Mouse (Mus musculus) megakaryocyte-erythroid progenitor cell, adult 5-6 weeks (primary cell): ENCODE results near the gene Hoxc11. TPM values are rescaled to one million over a fixed set of nuclear protein-coding genes. Genes with fewer than 3 reads are reported as not detected.

Experiments
- ATAC-seq: replicated peaks from 2 replicates; pipeline ENCODE4 v1.8.0; 2016; ENCODE audit warnings: mild to moderate bottlenecking, inconsistent platforms; ENCODE audit not compliant: severe bottlenecking, poor library complexity, low FRiP score, low TSS enrichment
- total RNA-seq, 2 experiments: library from RNA; stranded (forward) in 1 of 2; stranded (reverse) in 1 of 2; fragments of 200-1000, 215-1000 nt in 1 of 2; fragments of >200 nt in 1 of 2; fragmentation: Nextera tagmentation in 1 of 2; gene quantifications; 2 replicates each; pipeline ENCODE4 v1.2.3; 2014 to 2017

Gene Hoxc11
- total RNA-seq, 2 experiments from 2014 or later, result not detected

DNA sequence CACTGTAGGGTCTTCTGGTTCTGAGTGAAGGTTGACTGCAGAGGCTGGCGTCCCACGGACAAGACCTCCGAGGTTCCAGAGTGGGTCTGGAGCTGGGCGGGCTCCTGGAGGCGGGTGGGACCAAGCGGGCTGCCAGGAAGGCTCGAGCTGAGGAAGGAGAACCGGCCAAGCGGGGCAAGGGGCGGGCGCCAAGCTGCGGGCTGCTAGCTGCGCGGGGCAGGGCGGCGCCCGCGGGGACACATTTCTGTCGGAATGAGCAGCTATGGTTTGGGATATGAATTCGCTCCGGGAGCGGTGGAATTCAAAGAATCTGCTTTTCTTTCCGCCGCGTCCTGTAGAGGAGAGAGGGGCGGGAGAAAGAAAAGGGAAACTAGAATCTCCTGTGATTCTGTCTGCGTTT, 19.3 kb upstream of the Hoxc11 start:
- ATAC-seq, result no peak

DNA sequence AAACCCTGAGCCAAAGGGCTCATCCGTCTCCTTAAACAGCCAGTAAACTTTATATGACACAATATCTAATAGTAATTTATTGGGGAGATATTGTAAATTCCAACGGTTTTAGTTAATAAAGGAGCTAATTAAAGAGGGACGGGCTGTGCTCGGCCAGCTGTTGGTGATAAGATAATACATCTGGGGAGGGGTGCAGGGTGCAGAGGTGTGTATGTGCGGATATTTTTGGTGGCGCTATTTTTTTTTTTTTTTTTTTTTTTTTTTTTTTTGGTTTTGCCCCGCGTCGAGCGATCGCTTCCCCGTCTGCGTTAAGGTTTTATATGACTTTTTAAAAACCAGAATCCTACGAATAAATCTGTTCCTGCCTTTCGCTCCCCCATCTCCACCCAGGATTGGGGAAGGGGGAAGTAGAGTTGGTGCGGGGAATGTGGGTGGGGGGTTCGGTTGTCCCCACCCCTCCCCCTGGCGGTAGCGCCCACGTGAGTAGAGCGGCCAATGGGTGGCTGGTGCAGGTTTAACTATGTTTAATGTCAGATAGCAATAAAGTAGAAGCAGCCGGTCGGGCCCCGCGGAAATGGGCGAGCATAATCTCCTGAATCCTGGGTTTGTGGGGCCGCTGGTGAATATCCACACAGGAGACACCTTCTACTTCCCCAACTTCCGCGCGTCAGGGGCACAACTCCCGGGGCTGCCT, 17.8 kb upstream of the Hoxc11 start, which contains the start of gene Hoxc12:
Hoxc12 (plus strand) TSS at position 479 of the 694 bp plus-strand sequence.
- no peak for ATAC-seq

DNA sequence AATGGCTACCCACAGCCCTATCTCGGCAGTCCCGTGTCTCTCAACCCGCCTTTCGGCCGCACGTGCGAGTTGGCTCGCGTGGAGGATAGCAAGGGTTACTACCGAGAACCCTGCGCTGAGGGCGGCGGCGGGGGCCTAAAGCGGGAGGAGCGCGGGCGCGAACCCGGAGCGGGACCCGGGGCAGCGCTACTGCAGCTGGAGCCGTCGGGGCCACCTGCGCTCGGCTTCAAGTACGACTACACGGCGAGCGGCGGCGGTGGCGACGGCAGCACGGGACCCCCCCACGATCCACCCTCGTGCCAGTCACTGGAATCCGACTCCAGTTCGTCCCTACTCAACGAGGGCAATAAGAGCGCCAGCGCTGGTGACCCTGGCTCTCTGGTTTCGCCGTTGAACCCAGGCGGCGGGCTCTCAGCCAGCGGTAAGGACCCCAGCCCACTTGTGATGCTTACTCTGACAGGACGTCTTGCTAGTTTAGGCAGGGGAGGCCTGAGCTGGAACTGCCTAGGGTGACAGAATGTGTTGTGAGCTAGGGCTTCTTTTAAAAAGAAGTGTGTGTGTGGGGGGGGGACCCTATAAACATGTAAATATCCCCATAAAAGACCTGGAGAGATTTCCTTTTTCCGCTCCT, 17.1 kb upstream of the Hoxc11 start:
- no peak for ATAC-seq

DNA sequence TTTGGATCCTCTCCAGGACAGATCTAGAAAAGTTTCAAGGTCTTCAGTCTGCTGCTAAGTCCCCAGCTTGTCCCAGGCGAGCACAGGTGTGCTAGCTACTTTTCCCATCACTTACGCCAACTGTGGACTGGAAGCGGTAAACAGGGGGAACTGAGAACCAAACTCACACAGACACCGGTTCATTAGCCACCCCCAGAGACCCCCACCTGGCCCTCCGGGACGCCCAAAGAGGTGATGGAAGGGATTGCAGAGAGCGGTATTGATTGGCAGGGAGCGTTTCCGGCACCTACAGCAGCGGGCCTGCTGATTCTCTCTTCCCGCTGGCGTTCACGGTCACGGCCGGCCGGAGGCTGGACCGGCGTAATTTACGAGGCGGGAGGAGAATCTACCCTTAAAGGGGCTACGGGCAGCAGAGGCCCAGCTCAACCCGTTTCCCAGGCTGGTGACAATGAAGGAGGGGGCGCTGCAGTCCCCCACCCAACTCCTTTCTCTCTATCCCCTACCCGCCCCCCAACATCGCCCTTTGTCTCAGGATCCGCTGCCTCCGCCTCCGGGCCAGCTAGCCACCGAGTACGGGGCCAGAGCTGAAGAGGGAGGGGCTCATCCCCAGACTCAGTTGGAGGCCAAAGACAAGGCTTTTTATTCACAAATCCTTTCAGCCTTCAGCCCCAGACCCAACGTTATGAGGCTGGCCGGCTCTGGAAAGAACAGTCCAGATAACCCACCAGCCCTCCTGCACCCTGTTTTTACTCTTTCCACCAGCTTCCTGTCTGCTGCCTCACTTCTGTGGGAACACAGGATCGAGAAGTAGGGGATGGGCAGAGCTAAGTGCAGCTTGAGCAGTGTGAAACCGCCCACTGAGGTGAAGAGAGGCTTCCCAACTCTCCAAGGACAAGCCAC, 14.7 kb upstream of the Hoxc11 start:
- no peak for ATAC-seq

DNA sequence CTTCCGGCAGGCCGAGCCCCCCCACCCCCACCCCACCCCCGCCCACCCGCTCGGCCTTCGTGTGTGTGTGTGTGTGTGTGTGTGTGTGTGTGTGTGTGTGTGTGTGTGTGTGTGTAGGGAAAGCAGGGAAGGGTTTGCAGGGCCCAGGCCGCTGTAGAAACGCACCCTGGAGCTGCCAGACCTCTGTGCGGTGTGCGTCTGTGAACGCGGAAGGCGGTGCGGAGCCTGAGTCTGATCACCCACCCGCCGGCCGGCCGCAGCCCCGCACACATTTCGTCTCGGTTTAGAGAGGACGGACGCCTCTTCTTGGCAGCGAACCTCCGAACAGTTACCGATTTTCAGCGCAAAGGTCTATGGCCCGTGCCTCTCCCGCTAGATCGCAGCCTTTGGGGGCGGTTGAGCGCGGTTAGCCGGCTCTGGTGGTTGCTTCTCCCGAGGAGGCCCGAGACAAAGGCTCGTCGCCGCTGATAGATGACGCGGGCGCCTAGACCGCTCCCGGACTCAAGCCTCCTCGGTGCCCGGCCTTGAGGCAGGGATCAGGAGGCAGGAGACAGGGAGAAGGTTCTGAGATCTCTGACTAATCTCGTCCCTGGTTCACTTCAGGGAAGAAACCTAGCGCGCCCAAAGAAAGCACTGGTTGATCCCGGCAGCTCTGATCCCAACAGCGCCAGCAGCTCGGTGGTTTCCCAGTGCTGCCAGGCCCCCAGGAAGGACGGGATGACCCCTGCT, 11.3 kb upstream of the Hoxc11 start:
- ATAC-seq, result no peak

DNA sequence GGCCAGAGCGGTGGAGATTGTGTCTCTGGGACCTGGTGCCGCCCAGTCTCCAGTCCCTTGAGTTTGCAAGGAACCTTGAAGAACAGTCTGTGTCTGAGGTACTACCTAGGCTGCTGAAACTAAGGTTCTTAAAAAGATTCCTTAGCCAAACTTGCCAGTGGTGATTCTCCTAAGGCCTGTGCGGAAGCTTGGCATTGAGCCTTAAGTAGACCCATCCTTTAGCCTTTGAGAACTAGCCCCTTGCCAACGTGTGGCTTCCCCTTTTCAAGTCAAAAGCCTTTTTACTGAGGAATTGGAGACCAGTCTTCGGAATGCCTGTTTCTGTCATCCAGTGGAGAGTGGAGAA, 10.8 kb upstream of the Hoxc11 start:
- no peak for ATAC-seq

DNA sequence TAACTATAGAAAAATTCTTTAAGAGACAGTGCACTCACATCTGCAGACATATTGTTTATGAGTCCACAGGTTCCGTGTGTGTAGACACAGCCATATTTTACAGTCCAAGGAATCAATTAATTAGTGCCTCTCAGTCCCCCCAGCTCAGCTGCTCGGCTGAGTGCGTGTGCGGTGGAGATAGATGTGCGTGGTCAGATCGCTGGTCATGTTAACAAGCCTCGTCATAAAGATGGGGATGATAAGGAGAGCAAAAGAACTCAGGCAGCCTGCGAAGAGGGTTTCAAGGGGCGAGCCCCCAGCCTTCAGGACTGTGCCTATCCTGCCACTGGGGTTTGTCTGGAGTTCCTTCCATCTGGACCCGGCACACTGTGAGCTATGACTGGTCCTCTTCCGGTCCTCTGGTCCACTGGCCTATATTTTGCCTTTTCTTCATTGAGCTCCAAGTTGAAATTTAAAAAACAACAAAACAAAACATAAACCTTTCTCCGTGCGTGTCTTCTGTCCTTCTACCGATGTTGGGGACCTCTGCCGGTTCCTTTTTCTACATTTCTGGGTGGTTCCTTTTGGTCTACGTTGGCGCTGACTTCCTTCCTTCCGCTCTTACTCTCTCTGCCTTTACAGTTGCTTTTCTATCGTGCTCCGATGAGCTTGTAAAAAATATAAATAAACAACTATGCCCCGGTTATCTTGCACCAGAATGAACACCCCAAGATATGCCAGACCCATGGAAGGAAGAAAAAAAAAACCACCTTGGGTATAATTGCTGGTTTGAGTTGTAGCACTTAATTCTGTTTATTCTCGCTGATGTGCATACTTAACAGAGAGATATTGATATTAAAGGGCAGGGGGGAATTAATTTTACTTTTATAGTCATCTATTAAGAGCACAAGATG, 8.8 kb upstream of the Hoxc11 start:
- no peak for ATAC-seq

DNA sequence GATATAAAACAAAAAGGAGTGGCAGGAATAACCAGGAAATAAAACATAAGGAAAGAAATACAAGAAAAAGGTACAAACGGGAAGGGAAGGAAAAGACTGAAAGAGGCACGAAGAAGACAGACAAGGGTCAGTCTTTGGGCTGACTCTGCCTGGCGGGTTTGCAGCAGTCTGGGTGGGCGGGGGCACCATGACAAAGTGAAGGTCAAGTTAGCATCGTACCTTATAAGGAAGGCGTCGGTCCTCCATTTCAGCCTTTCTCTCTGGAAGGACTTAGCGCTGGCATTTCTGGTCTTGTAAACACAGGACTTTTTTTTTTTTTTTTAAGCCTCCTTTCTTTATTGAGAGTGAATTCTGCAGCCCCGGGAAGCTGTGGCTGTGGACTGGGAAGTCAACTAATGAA, 7.0 kb upstream of the Hoxc11 start:
- ATAC-seq, result no peak

DNA sequence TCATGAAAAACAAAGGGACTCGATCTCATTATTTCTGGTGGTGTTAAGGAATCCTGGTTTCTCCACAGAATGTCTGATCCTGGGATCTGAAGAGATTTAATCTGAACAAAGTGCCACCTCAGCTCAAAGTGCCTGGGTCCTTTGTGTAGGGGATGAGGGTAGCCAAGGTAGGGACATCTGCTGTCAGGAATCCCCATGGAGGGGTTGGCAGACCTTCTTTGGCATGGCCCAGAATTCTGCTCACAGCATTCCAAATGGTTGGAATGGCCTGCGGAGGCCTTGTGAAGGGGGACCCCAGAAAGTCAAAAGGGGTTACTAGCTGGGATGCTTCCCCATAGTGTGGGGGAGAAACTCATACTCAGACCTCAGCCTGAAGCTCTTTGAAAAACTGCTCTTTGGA, 5.4 kb upstream of the Hoxc11 start:
- ATAC-seq, result no peak

DNA sequence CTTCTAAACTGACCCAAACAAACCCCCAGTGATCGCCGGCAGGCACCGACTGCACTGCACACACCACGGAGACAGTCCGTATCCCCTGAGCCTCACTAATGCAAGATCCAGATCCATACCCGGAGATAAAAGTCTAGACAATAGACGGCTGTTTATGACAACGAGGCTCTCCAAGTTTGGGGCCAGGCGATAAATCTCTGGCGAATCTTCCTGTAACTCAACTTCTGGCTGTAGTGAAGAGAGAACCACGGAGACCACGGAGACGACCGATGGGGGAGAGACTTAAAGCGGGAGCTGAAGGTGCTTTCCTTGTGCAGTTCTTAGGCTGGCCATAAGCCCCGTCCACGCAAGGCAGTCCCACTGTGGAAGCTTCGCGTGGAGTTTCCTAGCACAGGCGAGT, 4.5 kb upstream of the Hoxc11 start:
- ATAC-seq, result no peak

DNA sequence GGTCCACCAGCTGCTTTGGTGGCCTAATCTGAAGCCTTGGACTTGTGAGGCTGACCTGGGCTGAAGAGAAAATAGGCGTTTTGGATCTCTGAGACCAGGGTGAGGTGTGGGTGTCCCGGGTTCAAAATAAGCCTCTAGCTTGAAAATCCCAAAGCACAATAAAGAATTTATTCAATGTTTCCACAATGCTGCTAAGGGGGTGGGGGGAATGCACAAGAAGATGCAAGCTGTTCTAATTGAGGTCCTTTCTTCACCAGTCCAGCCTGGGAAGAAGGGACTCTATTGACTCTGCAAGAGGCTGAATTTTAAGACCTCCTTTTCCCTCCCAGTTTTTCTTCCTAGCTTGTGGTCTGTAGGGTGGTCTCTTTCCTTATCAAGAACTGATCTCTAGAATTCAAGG, 3.4 kb upstream of the Hoxc11 start:
- ATAC-seq, result no peak

DNA sequence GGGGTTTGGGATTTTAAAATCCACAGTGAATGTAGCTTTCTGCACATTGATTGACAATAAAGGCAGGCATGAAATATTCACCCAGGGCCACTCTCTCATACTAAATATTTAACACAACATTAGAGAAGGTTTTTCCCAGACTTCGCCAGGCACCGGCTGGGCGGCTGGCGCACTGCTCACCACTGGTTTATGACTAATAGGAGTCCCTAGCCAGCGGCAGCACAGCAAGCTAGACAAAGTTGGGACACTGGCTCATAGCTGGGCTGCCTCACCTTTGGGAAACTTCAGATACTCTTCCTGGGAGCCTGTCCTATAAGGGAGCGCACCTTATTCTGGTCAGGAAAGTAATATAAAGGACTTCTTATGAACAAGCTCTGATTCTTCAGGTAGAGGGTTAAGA, 666 bp upstream of the Hoxc11 start:
- no peak for ATAC-seq

DNA sequence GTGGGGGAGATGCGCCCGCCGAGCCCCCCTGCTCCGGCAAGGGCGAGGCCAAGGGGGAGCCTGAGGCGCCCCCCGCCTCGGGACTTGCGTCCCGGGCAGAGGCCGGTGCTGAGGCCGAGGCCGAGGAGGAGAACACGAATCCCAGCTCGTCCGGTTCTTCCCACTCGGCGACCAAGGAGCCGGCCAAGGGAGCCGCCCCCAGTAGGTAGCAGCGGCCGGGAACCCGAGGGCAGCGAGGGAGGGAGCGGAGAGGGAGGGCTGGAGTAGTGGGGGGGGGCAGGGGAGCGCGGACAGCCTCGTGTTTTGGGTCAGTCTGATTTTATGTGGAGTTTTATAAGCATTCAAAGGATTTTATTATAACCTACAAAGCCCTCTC, 768 bp downstream of the Hoxc11 start:
- no peak for ATAC-seq

DNA sequence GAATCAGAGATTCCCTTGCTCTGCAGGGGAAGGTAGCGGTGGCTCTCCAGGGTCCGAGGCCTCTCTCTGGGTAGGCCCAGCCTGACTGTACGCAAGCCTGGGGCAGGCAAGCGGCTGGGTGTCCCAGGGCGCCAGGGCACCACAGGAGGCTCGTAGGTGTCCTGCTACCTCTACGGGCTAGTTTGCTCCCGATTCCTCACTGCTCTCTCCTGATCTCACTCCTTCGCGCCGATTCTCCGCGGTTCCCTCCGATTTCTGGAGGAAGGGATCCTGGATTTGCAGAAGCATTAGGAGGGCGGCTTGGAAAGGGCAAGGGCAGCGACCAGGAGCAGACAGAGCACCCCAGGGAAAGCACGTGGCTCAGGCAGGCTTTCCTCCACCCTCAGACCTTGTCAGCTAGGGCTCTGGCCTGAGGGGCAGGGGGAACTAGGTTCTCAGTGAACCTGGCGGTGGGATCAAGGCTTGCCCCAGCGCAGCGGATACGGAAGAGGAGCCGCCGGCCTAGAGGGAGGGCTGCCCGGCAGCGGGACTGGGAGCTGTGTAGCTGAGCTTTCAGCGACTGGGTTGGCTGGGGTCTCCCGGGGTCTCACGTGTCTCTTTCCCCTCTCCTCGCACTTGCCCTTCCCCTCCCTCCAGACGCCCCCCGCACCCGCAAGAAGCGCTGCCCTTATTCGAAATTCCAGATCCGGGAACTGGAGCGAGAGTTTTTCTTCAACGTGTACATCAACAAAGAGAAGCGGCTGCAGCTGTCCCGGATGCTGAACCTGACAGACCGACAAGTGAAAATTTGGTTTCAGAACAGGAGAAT, 1.8 kb downstream of the Hoxc11 start:
- ATAC-seq, result no peak

DNA sequence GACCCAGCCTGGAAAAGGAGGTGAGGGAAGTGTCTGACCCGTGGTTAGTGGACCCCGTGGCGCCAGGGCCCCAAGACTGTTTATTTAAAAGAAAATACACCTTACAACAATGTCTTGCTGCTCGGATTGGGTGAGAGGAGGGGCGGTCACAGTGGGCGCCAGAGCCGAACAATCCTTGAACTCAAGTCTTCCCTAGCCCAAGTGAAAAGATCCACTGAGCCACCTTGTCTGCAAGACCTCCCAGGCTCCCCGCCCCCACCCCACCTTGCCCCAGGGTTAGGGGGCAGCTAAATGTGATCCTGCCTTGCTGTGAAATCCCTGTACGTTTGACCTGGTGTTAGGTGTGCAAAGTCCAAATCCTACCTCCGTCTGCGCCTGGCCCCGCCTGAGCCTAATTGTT, 2.7 kb downstream of the Hoxc11 start:
- ATAC-seq, result no peak

DNA sequence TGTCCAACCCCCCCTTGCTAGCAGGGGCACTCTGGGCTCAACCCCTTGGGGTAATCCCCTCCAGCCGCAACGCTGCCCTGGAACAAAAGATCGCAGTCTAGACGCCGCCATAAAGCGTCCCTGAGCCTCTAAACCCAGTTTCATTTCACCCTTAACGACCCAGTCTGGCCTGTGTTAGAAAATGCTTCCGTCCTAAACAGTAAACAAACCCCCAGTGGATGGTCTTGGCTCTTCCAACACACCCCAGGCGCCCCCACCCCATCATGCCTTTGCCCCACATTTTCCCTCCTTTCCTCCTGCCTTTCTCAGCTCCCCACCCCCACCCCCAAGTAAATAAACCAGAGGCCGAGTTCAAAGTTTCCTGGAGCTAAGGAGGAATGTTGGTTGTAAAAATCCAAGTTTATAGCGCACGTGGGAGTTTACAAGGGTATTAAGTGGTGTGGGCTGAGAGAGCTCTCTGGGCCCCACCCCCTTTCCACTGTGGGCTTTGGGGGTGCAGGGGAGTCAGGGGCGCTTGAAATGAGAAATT, 5.5 kb downstream of the Hoxc11 start:
- ATAC-seq, result no peak

DNA sequence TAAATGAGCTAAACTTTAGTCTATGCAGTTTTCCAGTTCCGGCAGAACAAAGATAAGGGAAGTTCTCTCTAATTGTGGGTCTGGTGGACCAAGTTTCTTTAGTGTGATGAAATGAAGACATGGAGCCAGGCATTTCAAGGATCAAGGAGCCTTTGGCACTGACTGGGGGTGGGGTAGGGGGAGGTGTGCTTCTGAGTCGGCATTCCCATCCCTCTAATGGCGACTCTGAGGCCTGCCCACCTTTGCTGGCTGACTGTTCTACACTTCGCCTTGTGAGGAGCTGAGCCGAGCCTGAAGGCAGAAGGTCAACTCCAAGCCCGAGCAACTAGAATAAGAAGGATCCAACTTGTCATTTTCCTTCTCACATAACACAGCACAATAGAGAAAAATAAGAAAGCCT, 7.5 kb downstream of the Hoxc11 start:
- ATAC-seq, result no peak

DNA sequence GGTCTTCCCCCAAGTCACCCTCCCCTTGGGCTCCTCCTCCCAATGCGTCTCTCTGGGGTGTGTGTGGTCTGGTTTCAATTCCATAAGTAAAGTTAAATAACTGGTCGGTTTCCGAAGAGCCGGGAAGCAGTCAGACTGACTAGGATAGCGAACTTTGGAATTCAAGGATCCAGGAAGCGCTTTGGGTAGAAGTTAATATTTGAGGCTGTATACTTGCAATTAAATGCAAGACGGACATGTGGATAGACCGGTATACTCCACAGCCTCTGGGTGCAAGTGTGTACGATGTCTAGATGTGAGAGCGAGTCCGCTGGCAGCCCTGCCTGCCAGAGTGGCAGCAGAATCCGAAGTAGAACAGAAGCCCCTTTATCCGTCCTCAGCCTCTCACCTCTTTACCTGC, 8.3 kb downstream of the Hoxc11 start:
- no peak for ATAC-seq
